Mouse (Mus musculus) forebrain, embryonic 16.5 days (tissue): ENCODE measurements around the gene Rap1gds1. TPM values are rescaled to one million over a fixed set of nuclear protein-coding genes. Genes with fewer than 3 reads are reported as not detected.

ENCODE experiments used
- ATAC-seq: fragments of 200-750 bp; cut with Nextera tagmentation; 2 replicates; pipeline ENCODE4 v1.8.0; 2017; ENCODE audit warnings: mild to moderate bottlenecking, moderate library complexity
- H3K27ac ChIP-seq: fragments of 300-500 bp; sonication (generic); 2 replicates; pipeline ENCODE4 v1.5.1; 2014; ENCODE audit warnings: low read length, control low read depth
- H3K27me3 ChIP-seq: fragments of 300-500 bp; sonication (generic); replicated peaks from 2 replicates; pipeline ENCODE4 v1.6.1; 2014; ENCODE audit warnings: low read length; ENCODE audit not compliant: control insufficient read depth, insufficient read depth
- H3K36me3 ChIP-seq: fragments of 300-500 bp; sonication (generic); 2 replicates; pipeline ENCODE4 v1.6.1; 2014; ENCODE audit not compliant: control insufficient read depth, insufficient read depth
- H3K4me1 ChIP-seq: fragments of 300-500 bp; sonication (generic); replicated peaks from 2 replicates; pipeline ENCODE4 v1.6.1; 2014; ENCODE audit warnings: low read length; ENCODE audit not compliant: control insufficient read depth, insufficient read depth
- H3K4me2 ChIP-seq: fragments of 300-500 bp; sonication (generic); 2 replicates; pipeline ENCODE4 v1.6.1; 2014; ENCODE audit warnings: mild to moderate bottlenecking, low read length, control low read depth
- H3K4me3 ChIP-seq: fragments of 300-500 bp; sonication (generic); replicated peaks from 2 replicates; pipeline ENCODE4 v1.5.1; 2014; ENCODE audit warnings: mild to moderate bottlenecking, low read length, control low read depth
- H3K9ac ChIP-seq: fragments of 300-500 bp; sonication (generic); replicated peaks from 2 replicates; pipeline ENCODE4 v1.6.1; 2014; ENCODE audit warnings: low read depth, low read length, control low read depth
- H3K9me3 ChIP-seq: fragments of 300-500 bp; sonication (generic); 2 replicates; pipeline ENCODE4 v1.6.1; 2016; ENCODE audit warnings: low read length; ENCODE audit not compliant: control insufficient read depth
- WGBS: fragments of 180-500 bp; shearing (Covaris S2); extraction: QIAGEN DNeasy Blood & Tissue Kit; methylation state at CpG from one replicate; pipeline ENCODE4 v1.1.7; 2014; 5-methylcytosine and 5-hydroxymethylcytosine counted together
- polyA plus RNA-seq: library from polyadenylated mRNA; unstranded; fragments of >200 nt; fragmentation: Nextera tagmentation; extraction: Ambion mirVana; gene quantifications from 2 replicates; pipeline ENCODE4 v1.2.1, GENCODE M21; 2015

The Rap1gds1 gene
- polyA plus RNA-seq, 1 experiment from 2014 or later = 71.0 TPM

DNA sequence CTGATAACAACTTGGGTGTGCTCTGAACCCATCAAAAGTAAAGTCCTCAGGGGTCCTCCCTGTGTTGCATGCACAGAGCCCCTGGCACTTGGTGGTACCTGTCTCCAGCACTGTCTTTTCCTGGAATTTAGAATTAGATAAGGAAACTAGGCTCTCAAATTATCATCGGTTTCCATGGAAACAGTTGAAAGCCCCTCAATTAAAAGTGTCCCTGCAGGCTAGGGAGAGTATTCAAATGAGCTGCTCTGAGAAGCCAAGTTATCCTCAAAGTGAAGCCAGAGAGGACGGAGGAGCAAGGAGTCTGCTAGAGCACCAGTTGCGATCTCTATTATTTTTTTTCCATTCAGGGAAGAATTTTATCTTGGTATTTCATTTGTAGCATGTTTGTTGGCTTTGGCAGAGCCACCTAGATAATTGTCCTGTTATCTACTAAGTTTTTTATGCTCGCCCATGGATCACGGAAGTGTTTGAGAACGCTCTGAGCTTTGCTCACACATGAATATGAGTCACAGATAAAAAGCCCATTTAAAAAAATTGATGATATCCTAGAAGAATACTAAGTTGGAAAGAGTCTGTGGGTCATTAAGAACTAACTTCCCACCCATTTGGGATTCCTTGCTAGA is 193.2 kb downstream of the Rap1gds1 start:
- ATAC-seq = peak; percentile 49
- no peak overlapping the region for H3K9ac ChIP-seq
- no peak overlapping the region for H3K4me2 ChIP-seq
- H3K27ac ChIP-seq = no peak overlapping the region
- H3K4me3 ChIP-seq = no peak overlapping the region
- peaks cover 13% of the 10 kb centered on the region for H3K4me1 ChIP-seq
- H3K9me3 ChIP-seq = no peaks in the 10 kb centered on the region
- 51% methylated on average over 6 of the region's 6 CpGs for WGBS
- H3K27me3 ChIP-seq = no peaks in the 10 kb centered on the region
- H3K36me3 ChIP-seq = no peaks in the 10 kb centered on the region

DNA sequence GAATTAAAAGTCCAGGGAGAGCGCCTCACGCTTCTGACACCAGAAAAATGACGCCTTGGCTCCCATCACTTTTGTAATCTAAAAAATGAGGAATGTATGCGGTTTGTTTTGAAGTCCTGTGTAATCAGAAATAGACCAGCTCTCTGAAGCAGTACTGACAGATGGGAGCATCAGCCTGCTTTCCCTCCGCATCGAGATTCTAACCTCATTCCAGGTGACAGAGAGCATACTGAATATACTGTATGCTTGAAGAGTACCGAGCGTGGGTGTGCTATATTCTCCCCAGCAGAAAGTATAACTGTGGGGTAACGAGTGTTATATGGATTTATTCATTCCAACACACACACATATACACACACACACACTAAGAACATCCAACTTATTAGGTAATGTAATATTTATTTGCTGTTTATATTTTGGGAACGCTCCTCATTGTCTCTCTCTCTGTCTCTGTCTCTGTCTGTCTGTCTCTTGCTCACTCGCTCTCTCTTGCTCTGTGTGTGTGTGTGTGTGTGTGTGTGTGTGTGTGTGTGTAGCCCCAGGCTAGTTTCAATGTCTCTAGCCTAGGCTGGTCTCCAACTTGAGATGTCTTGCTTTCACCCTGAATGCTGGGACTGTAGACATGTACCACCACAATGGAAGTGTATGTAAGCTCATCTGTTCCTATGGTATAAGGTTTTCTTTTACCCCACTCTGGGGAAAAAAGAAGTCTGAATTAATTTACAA is 193.8 kb downstream of the Rap1gds1 start:
- no peak overlapping the region for H3K27ac ChIP-seq
- WGBS = 77% methylated on average over 11 of the region's 11 CpGs
- H3K4me1 ChIP-seq = peaks cover 18% of the 10 kb centered on the region
- H3K4me3 ChIP-seq = no peak overlapping the region
- H3K27me3 ChIP-seq = no peaks in the 10 kb centered on the region
- no peaks in the 10 kb centered on the region for H3K9me3 ChIP-seq
- no peak overlapping the region for H3K4me2 ChIP-seq
- H3K36me3 ChIP-seq = no peaks in the 10 kb centered on the region
- ATAC-seq = peak; percentile 29
- no peak overlapping the region for H3K9ac ChIP-seq

DNA sequence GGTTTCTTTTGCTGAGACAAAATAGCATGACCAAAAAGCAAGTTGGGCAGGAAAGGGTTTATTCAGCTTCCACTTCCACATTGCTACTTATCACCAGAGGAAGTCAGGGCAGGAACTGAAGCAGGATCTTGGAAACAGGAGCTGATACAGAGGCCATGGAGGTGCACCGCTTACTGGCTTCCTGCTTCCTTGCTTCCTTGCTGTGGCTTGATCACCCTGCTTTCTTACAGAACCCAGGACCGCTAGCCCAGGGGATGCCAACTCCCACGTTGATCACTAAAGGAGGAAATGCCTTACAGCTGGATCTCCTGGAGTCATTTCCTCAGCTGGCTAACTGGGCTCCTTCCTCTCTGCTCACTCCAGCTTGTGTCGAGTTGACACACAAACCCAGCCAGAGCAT is 197.3 kb downstream of the Rap1gds1 start:
- no peak overlapping the region for H3K9ac ChIP-seq
- H3K27me3 ChIP-seq = no peaks in the 10 kb centered on the region
- H3K9me3 ChIP-seq = no peaks in the 10 kb centered on the region
- no peak for ATAC-seq
- H3K4me1 ChIP-seq = peaks cover 18% of the 10 kb centered on the region
- H3K27ac ChIP-seq = no peak overlapping the region
- no peak overlapping the region for H3K4me2 ChIP-seq
- no peak overlapping the region for H3K4me3 ChIP-seq
- 0 out of 2 replicates have a peak, but pooled peaks cover 3% of the 10 kb centered on the region for H3K36me3 ChIP-seq
- WGBS = 79% methylated on average over 4 of the region's 4 CpGs

DNA sequence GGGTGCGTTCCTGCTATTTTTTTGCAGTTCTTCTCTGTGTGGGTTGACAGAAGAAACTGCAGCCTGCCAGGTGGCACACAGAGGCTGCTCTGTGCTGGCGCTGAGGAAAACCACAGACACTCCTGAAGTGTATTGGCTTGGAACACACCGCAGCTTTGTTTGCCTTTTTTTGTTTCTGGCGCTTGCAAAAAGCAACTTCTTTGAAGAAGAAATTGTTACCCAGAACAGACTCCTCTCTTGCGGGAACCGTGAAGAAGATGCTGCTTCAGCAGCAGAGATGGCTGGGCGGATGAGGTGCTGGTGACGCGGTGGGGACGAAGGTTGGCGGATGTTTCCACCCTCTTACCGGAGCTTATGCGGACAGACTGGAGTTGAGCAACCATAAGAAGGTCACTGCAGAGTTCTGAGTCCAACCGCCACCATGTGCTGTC is 198.1 kb downstream of the Rap1gds1 start:
- no peak for ATAC-seq
- H3K4me1 ChIP-seq = peaks cover 17% of the 10 kb centered on the region
- WGBS = 66% methylated on average over 14 of the region's 14 CpGs
- no peaks in the 10 kb centered on the region for H3K9me3 ChIP-seq
- H3K27me3 ChIP-seq = no peaks in the 10 kb centered on the region
- peak overlapping the region; percentile 14 for H3K27ac ChIP-seq
- no peak overlapping the region for H3K4me3 ChIP-seq
- 0 out of 2 replicates have a peak, but pooled peaks cover 3% of the 10 kb centered on the region for H3K36me3 ChIP-seq
- H3K4me2 ChIP-seq = no peak overlapping the region
- H3K9ac ChIP-seq = no peak overlapping the region

DNA sequence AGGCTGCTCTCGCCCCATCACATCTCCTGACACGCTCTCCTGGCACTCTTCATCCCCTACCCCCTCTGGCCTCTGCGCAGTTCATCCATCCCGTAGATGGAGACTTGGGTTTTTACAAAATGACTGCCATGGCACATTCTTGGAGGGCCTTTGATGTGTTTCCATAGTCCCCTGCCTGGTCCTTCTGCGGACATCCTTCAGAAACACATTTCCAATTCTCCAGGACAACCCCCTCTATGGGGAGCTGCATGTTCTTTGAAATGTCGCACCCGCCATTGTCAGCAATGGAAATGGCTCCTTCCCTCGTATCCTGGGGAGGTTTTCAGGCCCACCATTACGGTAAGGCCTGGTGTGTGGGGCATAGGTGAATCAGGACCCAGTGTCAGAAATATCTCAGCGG is 198.6 kb downstream of the Rap1gds1 start:
- 87% methylated on average over 10 of the region's 10 CpGs for WGBS
- no peaks in the 10 kb centered on the region for H3K9me3 ChIP-seq
- no peak for ATAC-seq
- no peak overlapping the region for H3K4me2 ChIP-seq
- H3K4me3 ChIP-seq = no peak overlapping the region
- H3K4me1 ChIP-seq = peaks cover 12% of the 10 kb centered on the region
- no peak overlapping the region for H3K9ac ChIP-seq
- no peaks in the 10 kb centered on the region for H3K27me3 ChIP-seq
- H3K36me3 ChIP-seq = 0 out of 2 replicates have a peak, but pooled peaks cover 3% of the 10 kb centered on the region
- H3K27ac ChIP-seq = no peak overlapping the region; the same call in 1 of the 2 replicates

DNA sequence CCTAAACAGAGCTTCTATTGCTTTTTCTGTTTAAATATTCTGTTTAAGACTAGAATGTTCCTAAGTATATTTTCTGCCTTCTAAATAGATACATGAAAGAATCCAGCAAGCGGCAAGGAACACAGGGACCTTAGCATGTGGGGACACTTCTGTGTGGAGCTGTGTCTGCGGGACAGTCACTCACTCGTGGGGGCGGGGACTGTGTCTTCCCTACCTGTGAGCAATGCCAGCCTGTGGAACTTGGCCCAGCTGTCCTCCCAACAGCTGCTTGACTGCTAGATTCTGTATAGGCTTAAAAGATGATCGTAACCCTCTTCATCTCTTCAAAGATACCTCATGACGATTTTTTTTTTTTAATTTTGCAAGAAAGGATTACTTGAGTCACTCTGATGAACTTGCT is 199.1 kb downstream of the Rap1gds1 start:
- Histone ChIP-seq H3K27ac (no peak overlapping the region), H3K9me3 (no peaks in the 10 kb centered on the region), H3K36me3 (0 out of 2 replicates have a peak, but pooled peaks cover 3% of the 10 kb centered on the region), H3K4me2 (no peak overlapping the region), H3K4me3 (no peak overlapping the region), H3K4me1 (peaks cover 10% of the 10 kb centered on the region), H3K9ac (no peak overlapping the region), H3K27me3 (no peaks in the 10 kb centered on the region)
- WGBS = 95% methylated on average over 6 of the region's 6 CpGs
- ATAC-seq = no peak

Other genes starting within 250 kb of the Rap1gds1 start
- not detected in 2 replicates for gene Stpg2, start 130.5 kb upstream of the Rap1gds1 start, polyA plus RNA-seq